Mouse (Mus musculus) limb, embryonic 15.5 days (tissue): Measurements from ENCODE around the gene Fbn1. TPM values are rescaled to one million over a fixed set of nuclear protein-coding genes. Genes with fewer than 3 reads are reported as not detected.

ENCODE experiments used
- ATAC-seq: fragments of 200-750 bp; cut with Nextera tagmentation; 2 replicates; pipeline ENCODE4 v1.8.0; 2017; ENCODE audit warnings: low read depth, moderate TSS enrichment; ENCODE audit not compliant: insufficient number of reproducible peaks, low FRiP score, low TSS enrichment
- H3K27ac ChIP-seq: fragments of 300-500 bp; sonication (generic); 2 replicates; pipeline ENCODE4 v1.5.1; 2015; ENCODE audit warnings: moderate library complexity, mild to moderate bottlenecking, inconsistent platforms
- H3K27me3 ChIP-seq: fragments of 300-500 bp; sonication (generic); 2 replicates; pipeline ENCODE4 v1.6.1; 2015; ENCODE audit warnings: inconsistent platforms
- H3K36me3 ChIP-seq: fragments of 300-500 bp; sonication (generic); 2 replicates; pipeline ENCODE4 v1.6.1; 2015; ENCODE audit warnings: inconsistent platforms
- H3K4me1 ChIP-seq: fragments of 300-500 bp; sonication (generic); 2 replicates; pipeline ENCODE4 v1.6.1; 2015; ENCODE audit warnings: inconsistent platforms
- H3K4me2 ChIP-seq: fragments of 300-500 bp; sonication (generic); 2 replicates; pipeline ENCODE4 v1.6.1; 2015; ENCODE audit warnings: mild to moderate bottlenecking, inconsistent platforms
- H3K4me3 ChIP-seq: fragments of 300-500 bp; sonication (generic); 2 replicates; pipeline ENCODE4 v1.5.1; 2015; ENCODE audit warnings: mild to moderate bottlenecking, inconsistent platforms
- H3K9ac ChIP-seq: fragments of 300-500 bp; sonication (generic); 2 replicates; pipeline ENCODE4 v1.6.1; 2015; ENCODE audit warnings: inconsistent platforms
- H3K9me3 ChIP-seq: fragments of 300-500 bp; sonication (generic); 2 replicates; pipeline ENCODE4 v1.6.1; 2016; ENCODE audit warnings: inconsistent platforms
- WGBS: fragments of 180-500 bp; shearing (Covaris S2); methylation state at CpG from one replicate; pipeline ENCODE4 v1.1.7; 2015; 5-methylcytosine and 5-hydroxymethylcytosine counted together
- polyA plus RNA-seq: library from polyadenylated mRNA; unstranded; fragments of >200 nt; fragmentation: Nextera tagmentation; extraction: Ambion mirVana; gene quantifications from 2 replicates; pipeline ENCODE4 v1.2.1, GENCODE M21; 2015

Gene Fbn1
- polyA plus RNA-seq, 1 experiment from 2014 or later, result 31.2 TPM

GRCm38 (mm10) chr2:125383273-125383641 is 124.5 kb downstream of the Fbn1 start:
- H3K36me3 ChIP-seq, result peaks cover 42% of the 10 kb centered on the region
- no peak for ATAC-seq
- 87% methylated on average over 7 of the region's 7 CpGs for WGBS

GRCm38 (mm10) chr2:125382613-125383272 is 125.0 kb downstream of the Fbn1 start:
- no peak overlapping the region for H3K4me3 ChIP-seq
- H3K27me3 ChIP-seq, result no peaks in the 10 kb centered on the region
- no peak overlapping the region for H3K27ac ChIP-seq
- no peak for ATAC-seq
- H3K36me3 ChIP-seq, result peaks cover 40% of the 10 kb centered on the region
- H3K4me2 ChIP-seq, result no peak overlapping the region
- no peaks in the 10 kb centered on the region for H3K9me3 ChIP-seq
- H3K9ac ChIP-seq, result no peak overlapping the region
- 0 out of 2 replicates have a peak, but pooled peaks cover under 1% of the 10 kb centered on the region for H3K4me1 ChIP-seq
- WGBS, result 57% methylated on average over 7 of the region's 7 CpGs

More at GRCm38 (mm10) chr2:125383273-125383641, 124.5 kb downstream of the Fbn1 start:
- no peaks in the 10 kb centered on the region for H3K9me3 ChIP-seq
- no peak overlapping the region for H3K4me2 ChIP-seq
- H3K27ac ChIP-seq, result no peak overlapping the region
- no peaks in the 10 kb centered on the region for H3K27me3 ChIP-seq
- no peaks in the 10 kb centered on the region for H3K4me1 ChIP-seq
- no peak overlapping the region for H3K4me3 ChIP-seq
- H3K9ac ChIP-seq, result no peak overlapping the region

- WGBS, result 78% methylated on average over 2 of the region's 2 CpGs
- Histone ChIP-seq H3K4me1 (0 out of 2 replicates have a peak, but pooled peaks cover 2% of the 10 kb centered on the region), H3K9ac (no peak overlapping the region), H3K27ac (no peak overlapping the region), H3K27me3 (no peaks in the 10 kb centered on the region), H3K36me3 (peaks cover 37% of the 10 kb centered on the region), H3K9me3 (no peaks in the 10 kb centered on the region), H3K4me2 (no peak overlapping the region), H3K4me3 (no peak overlapping the region)
- no peak for ATAC-seq
These were observed 127.7 kb downstream of the Fbn1 start for GRCm38 (mm10) chr2:125380086-125380485.

GRCm38 (mm10) chr2:125379206-125379605 is 128.6 kb downstream of the Fbn1 start:
- WGBS, result 86% methylated on average over 2 of the region's 2 CpGs
- Histone ChIP-seq H3K9ac (no peak overlapping the region), H3K27ac (no peak overlapping the region), H3K4me1 (0 out of 2 replicates have a peak, but pooled peaks cover 4% of the 10 kb centered on the region), H3K4me2 (no peak overlapping the region), H3K9me3 (no peaks in the 10 kb centered on the region), H3K27me3 (no peaks in the 10 kb centered on the region), H3K36me3 (peaks cover 38% of the 10 kb centered on the region), H3K4me3 (no peak overlapping the region)
- no peak for ATAC-seq

GRCm38 (mm10) chr2:125375926-125376325 is 131.9 kb downstream of the Fbn1 start:
- Histone ChIP-seq H3K27me3 (no peaks in the 10 kb centered on the region), H3K4me2 (no peak overlapping the region), H3K4me3 (no peak overlapping the region), H3K27ac (no peak overlapping the region), H3K4me1 (0 out of 2 replicates have a peak, but pooled peaks cover 6% of the 10 kb centered on the region), H3K36me3 (peaks cover 38% of the 10 kb centered on the region), H3K9ac (no peak overlapping the region), H3K9me3 (no peaks in the 10 kb centered on the region)
- 77% methylated on average over 5 of the region's 5 CpGs for WGBS
- ATAC-seq, result no peak

- Histone ChIP-seq H3K4me1 (0 out of 2 replicates have a peak, but pooled peaks cover 6% of the 10 kb centered on the region), H3K9ac (no peak overlapping the region), H3K4me2 (no peak overlapping the region), H3K9me3 (no peaks in the 10 kb centered on the region), H3K27ac (no peak overlapping the region), H3K4me3 (no peak overlapping the region), H3K27me3 (no peaks in the 10 kb centered on the region), H3K36me3 (peaks cover 39% of the 10 kb centered on the region)
- ATAC-seq, result no peak
- WGBS, result 85% methylated on average over 10 of the region's 10 CpGs
These were observed 132.5 kb downstream of the Fbn1 start for GRCm38 (mm10) chr2:125375301-125375700.

GRCm38 (mm10) chr2:125369666-125370065 is 138.1 kb downstream of the Fbn1 start:
- Histone ChIP-seq H3K4me3 (no peak overlapping the region), H3K27me3 (no peaks in the 10 kb centered on the region), H3K36me3 (peaks cover 74% of the 10 kb centered on the region), H3K9me3 (no peaks in the 10 kb centered on the region), H3K27ac (no peak overlapping the region), H3K4me1 (0 out of 2 replicates have a peak, but pooled peaks cover 3% of the 10 kb centered on the region), H3K4me2 (no peak overlapping the region), H3K9ac (no peak overlapping the region)
- 89% methylated on average over 8 of the region's 8 CpGs for WGBS
- ATAC-seq, result no peak

GRCm38 (mm10) chr2:125368616-125369015 is 139.2 kb downstream of the Fbn1 start:
- Histone ChIP-seq H3K27ac (no peak overlapping the region), H3K4me3 (no peak overlapping the region), H3K4me2 (no peak overlapping the region), H3K4me1 (no peaks in the 10 kb centered on the region), H3K36me3 (peaks cover 74% of the 10 kb centered on the region), H3K9me3 (no peaks in the 10 kb centered on the region), H3K27me3 (no peaks in the 10 kb centered on the region), H3K9ac (no peak overlapping the region)
- ATAC-seq, result no peak
- 73% methylated on average over 4 of the region's 4 CpGs for WGBS

- WGBS, result 60% methylated on average over 4 of the region's 4 CpGs
- H3K9ac ChIP-seq, result no peak overlapping the region
- H3K27me3 ChIP-seq, result no peaks in the 10 kb centered on the region
- H3K36me3 ChIP-seq, result peaks cover 79% of the 10 kb centered on the region
- no peaks in the 10 kb centered on the region for H3K4me1 ChIP-seq
- H3K4me3 ChIP-seq, result no peak overlapping the region
- no peak overlapping the region for H3K27ac ChIP-seq
- no peaks in the 10 kb centered on the region for H3K9me3 ChIP-seq
- no peak overlapping the region for H3K4me2 ChIP-seq
- no peak for ATAC-seq
These were observed 146.1 kb downstream of the Fbn1 start for GRCm38 (mm10) chr2:125361661-125362060.

GRCm38 (mm10) chr2:125356486-125356885 is 151.3 kb downstream of the Fbn1 start:
- H3K4me1 ChIP-seq, result peaks cover 12% of the 10 kb centered on the region
- no peak overlapping the region for H3K4me3 ChIP-seq
- no peak overlapping the region for H3K4me2 ChIP-seq
- no peaks in the 10 kb centered on the region for H3K9me3 ChIP-seq
- no peak for ATAC-seq
- H3K36me3 ChIP-seq, result peaks cover 43% of the 10 kb centered on the region
- H3K27ac ChIP-seq, result peak overlapping the region; percentile 61
- WGBS, result 36% methylated on average over 3 of the region's 3 CpGs
- H3K27me3 ChIP-seq, result no peaks in the 10 kb centered on the region
- no peak overlapping the region for H3K9ac ChIP-seq

GRCm38 (mm10) chr2:125356068-125356467 is 151.7 kb downstream of the Fbn1 start:
- Histone ChIP-seq H3K9me3 (no peaks in the 10 kb centered on the region), H3K9ac (no peak overlapping the region), H3K27ac (peak overlapping the region; percentile 61), H3K4me3 (no peak overlapping the region), H3K27me3 (no peaks in the 10 kb centered on the region), H3K4me2 (no peak overlapping the region), H3K4me1 (peaks cover 12% of the 10 kb centered on the region), H3K36me3 (peaks cover 41% of the 10 kb centered on the region)
- ATAC-seq, result no peak
- 74% methylated on average over 5 of the region's 5 CpGs for WGBS

GRCm38 (mm10) chr2:125355216-125355971 is 152.4 kb downstream of the Fbn1 start:
- Histone ChIP-seq H3K9ac (no peak overlapping the region), H3K27me3 (no peaks in the 10 kb centered on the region), H3K4me2 (no peak overlapping the region), H3K9me3 (no peaks in the 10 kb centered on the region), H3K27ac (peak overlapping the region; percentile 47), H3K36me3 (peaks cover 40% of the 10 kb centered on the region), H3K4me3 (no peak overlapping the region), H3K4me1 (peaks cover 12% of the 10 kb centered on the region)
- WGBS, result 58% methylated on average over 11 of the region's 11 CpGs
- ATAC-seq, result no peak
